Mouse (Mus musculus) kidney, adult 8-10 months (tissue): ENCODE results near the gene H1foo.
A peak's percentile ranks its signal among the peaks of the same experiment; 100 is the strongest.

ENCODE experiments used
- DNase-seq, 2 experiments: peaks; one replicate each; pipeline ENCODE4 v3.0.0; 2022

H1foo gene

DNA sequence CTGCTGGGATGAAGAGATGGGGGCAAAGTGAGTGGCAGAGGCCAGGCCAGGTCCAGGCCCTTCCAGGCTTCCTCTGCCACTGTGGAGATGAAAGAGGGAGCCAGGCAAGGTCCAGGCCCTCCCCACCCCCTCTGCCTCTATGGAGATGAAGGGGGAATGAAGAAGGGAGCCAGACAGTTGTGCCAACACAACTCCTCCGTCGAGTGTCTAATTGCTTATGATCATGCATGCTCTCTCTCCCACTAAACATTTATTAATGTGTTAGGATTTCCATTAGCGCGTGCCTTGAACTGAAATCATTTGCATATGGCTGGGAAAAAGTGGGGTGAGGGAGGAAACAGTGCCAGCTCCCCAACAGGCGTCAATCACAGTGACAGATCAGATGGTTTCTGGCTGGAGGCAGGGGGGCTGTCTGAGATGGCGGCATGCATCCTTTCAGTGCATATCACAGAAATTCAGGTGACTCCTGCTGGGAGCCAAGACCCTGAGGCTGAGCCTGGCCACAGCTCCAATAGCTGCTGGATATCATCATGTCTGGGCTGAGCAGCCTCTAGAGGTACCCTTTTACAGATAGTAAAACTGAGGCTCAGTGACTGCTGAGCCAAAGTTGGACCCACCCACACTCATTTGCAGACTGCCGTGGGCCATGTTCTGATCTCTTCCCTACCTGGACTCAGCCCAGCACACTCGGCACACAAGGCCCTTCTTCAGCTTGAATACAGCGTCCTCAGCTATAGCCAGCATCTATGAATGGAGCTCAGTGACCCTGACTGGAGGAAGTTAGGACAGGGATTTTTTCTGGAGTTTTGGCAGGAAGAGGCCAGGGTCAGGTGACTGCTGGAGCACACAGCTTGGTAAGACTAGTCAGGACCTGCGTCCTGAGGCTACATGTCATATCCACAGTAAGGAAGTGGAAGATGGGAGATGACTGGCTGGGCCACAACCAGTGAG lies 17.2 kb upstream of the H1foo start:
- peak in 1 of 2 experiments; percentile 19 for DNase-seq

DNA sequence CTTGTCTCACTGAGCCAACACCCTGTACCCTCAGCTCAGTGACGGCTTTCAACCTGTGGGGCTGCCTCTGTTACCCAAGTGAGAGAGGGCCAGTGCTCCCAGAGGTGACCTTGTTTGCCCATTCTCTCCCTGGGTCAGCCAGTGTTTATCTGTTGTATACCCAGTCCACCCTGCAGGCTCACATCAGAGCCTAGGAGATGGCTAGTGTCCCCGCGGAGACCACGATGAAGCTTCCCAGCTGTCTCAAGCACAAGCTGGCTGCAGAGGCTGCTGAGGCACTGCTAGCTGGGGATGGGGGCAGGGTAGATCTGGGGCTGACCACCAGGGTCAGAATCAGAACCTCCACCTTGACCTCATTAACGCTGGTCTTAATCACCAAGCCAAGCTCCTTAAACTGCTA lies 14.7 kb upstream of the H1foo start:
- no peak for DNase-seq

DNA sequence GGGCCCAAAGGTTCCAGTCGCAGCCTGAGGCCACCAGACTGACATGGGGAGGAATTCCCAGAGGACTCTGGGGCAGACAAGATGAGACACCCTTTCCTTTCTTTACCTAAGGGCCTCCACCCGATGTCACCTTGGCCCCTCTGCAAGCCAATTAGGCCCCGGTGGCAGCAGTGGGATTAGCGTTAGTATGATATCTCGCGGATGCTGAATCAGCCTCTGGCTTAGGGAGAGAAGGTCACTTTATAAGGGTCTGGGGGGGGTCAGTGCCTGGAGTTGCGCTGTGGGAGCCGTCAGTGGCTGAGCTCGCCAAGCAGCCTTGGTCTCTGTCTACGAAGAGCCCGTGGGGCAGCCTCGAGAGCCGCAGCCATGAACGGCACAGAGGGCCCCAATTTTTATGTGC lies 13.1 kb upstream of the H1foo start, which contains the start of gene Rho:
TSS of gene Rho (plus strand) at position 110 of the 400 bp plus-strand sequence.
- no peak for DNase-seq

DNA sequence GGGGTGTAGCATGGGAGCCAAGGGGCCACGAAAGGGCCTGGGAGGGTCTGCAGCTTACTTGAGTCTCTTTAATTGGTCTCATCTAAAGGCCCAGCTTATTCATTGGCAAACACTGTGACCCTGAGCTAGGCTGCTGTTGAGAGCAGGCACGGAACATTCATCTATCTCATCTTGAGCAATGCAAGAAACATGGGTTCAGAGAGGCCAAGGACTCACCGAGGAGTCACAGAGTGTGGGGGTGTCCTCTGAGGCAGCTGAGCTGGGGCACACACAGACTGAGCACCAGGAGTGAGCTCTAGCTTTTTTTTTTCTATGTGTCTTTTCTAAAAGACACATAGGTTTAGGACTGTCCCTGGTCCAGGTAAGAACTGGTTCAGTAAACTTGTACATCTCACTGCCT lies 12.3 kb upstream of the H1foo start:
- no peak for DNase-seq

- DNase-seq: no peak
Measured at GRCm38 (mm10) chr6:115935544-115935943, 9.2 kb upstream of the H1foo start.

GRCm38 (mm10) chr6:115938011-115938410 lies 6.7 kb upstream of the H1foo start:
- DNase-seq: no peak

DNA sequence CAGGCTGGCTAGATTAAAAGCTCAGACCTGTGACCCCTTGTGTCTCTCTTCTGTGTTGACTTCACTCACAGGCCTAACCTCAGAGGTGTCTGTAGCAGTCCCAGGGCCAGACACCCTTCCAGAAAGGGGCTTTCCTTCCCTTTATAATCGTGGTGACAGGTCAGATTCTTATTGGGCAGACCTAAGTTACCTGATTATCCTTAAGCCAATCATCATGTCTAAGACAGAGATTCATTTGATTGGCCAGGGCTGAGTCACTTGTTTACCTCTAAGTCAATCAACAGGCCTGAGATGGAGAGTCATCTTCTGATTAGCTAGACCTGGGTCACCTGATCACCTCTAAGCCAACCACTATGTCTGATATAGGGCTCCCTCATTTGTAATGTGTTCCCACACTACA lies 5.9 kb upstream of the H1foo start:
- no peak for DNase-seq

DNA sequence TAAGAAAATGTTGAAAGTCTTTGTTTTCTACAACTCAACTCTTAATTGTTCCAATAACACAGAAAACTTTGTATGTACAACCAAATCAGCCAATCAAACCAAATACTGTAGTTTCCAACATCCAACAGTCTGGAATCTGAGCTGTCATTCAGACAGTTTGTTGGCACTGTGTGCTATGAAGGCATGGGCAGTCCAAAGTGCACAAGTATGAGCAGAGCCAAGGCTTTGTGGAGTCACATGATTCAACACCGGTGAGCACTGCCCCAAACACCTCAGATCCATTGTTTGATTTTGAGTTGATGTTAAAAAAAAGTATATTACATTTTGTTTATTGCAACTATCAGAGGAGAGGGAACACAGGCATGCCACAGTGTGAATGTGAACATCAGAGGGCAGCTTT lies 4.1 kb upstream of the H1foo start:
- DNase-seq: peak; percentile 52

- DNase-seq: no peak
Measured at GRCm38 (mm10) chr6:115941128-115941527, 3.6 kb upstream of the H1foo start.

DNA sequence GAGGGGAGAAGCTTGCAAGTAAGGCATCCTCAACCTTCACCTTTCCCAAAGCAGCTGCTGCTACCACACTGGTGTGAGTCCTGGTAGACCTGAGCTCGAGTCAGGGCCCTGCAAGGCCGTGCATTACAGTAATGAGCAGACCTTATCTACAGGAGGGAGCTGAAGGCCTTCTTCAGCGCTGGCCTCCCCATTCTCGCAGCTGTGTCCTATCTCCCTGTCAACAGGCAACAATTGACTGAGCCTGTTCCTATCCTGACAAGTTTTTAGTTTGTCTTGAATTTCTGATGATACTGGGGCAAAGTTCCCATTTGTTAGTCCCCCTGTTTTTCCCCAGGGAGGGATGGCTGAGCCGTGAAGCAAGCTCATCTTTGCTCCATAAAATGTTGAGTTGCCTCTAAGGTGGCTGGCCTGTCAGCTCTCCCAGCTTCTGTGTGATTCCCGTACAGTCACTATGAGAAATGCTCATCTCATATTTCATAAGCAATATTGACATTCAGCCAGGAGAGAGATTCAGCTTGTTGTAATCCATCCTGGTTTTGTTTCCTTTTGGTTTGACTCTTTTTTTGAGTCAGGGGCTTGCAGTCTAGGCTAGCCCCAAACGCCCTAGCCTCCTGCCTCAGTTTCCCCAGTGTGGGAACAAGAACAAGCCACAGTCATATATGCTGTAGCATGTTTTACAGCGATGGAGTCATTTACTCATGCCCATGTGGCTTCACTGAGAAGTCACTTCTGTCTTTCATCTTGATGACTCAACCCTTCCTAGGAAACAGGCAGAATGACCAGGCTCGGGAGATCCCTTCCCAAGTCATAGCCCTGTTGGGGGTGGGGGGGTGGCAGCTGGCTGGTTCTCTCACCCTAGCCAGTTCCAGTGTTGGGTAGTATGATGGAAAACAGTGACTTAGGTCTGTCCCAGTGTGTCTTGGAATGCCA lies 975 bp upstream of the H1foo start:
- no peak for DNase-seq

DNA sequence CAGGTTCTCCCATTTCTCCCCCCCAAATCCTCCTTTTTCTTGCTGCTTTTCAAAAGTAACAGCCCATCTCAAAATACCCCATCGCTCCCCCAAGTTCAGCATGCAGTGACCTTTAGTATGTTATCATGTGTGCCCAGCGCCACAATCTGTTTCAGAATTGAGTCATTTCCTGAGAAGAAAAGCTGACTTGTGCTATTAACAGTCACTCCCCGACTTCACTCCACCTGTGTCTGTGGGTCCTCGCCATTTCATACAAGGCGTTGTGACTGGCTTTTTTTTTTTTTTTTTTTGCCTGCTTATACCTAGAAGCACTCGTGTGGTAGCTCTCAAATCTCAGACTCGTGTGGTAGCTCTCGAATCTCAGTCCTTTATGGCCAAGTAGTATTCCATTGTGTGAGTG lies 895 bp downstream of the H1foo start:
- DNase-seq: no peak

GRCm38 (mm10) chr6:115946389-115946788 lies 1.7 kb downstream of the H1foo start:
- no peak for DNase-seq

GRCm38 (mm10) chr6:115954506-115955074 lies 9.9 kb downstream of the H1foo start:
- no peak for DNase-seq

GRCm38 (mm10) chr6:115955169-115955568 lies 10.4 kb downstream of the H1foo start:
- DNase-seq: no peak

GRCm38 (mm10) chr6:115955664-115956063 lies 10.9 kb downstream of the H1foo start:
- no peak for DNase-seq

DNA sequence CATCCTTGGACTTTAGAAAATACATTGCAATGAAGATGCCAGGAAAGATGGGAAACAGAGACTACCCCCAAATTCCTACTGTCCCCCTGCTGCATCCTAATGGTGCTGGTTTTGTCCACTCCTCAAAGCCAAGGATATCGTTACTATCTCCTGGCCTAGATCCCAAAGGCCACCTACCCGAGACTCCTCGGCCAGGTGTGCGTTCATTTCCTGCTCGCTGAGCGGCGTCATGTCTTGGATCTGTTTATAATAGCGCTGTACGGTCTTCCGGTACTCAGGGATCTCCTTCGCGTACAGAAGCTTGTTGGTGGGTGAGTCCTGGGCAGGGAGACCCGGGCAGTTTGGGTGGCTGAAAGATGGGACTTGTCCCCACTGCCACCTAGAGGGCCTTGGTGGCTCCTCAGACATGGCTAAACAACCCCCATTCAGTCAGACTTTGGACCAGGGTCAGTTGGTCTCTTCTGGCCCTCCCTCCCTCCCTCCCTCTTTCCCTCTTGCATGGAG lies 11.7 kb downstream of the H1foo start:
- no peak for DNase-seq

DNA sequence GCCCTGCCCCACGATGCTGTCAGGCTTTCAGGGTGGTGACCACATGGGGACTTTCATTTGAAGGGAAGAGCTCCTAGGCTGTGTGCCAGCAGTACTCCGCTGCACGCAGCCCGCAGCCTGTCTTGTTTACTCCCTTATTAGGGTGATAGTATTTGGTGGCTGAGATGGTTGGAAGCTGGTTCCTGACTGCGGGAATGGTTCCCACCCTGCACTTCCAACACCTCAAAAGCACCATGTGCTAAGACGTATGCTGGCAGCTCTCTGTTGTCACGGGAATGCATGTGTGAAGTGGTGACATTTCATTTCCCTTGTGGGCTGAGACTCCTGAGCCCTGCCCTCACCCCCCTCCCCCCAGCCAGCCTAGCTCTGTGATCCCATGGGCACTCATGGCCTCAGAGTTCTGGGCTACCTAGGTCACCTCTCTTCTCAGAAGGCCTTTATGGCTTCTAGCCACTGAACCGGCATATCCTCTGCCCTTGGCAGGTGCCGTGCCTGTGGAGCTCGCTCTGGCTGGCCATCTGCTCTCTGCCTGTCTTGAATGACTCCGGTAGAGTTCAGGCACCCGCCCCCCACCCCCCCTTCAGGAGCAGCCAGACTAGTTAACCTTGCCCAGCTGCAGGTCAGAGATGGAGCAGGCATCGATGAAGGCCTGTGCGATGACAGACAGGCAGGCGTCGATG lies 12.3 kb downstream of the H1foo start:
- DNase-seq: peak; percentile 41 to 62

DNA sequence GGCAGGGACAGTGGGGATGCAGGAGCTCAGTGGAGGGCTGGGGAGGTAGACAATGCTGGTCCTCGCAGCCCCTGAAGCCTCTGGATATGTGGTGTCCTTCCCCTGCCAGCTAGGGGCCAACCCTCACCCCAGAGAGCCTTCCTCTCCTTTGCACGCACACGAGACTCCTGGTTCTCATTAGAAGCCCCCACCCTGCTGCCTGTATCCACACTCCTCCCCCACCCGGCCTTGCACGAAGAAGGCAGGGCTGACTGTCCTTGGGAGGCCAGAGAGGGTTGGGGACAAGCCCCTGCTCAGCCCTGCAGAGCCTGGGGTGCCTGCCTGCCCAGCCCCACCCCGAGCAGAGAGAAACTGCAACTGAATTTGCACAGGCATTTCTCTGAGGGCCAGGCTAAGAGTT lies 12.9 kb downstream of the H1foo start:
- DNase-seq: no peak

GRCm38 (mm10) chr6:115958445-115958844 lies 13.7 kb downstream of the H1foo start:
- DNase-seq: no peak

DNA sequence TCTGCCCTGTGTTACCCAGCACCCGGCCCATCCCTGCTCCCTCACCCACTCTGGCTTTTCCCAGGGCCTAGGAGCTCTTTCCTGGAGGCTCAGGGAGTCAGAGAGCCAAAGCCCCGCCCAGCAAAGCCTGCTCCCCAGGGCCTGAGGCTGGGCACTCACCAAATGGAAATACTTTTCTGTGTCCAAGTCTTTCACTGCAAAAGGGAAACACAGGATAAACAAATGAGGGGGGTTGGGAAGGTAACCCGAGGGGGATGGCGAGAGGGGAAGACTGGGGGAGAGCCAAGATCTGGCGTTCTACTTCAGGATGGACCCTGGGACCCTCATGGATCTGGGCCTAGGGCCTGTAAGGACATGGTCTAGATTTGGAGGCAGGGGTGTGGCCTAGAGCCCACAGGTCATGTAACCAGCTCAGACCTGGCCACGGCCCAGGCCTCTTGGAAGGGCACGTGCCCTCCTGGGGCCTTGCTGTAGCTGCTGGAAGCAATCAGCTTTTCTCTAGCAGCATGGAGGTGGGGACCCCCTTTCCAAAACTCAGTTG lies 14.5 kb downstream of the H1foo start:
- DNase-seq: peak; percentile 81 to 84

GRCm38 (mm10) chr6:115960322-115960721 lies 15.6 kb downstream of the H1foo start:
- DNase-seq: no peak

- no peak for DNase-seq
Measured at GRCm38 (mm10) chr6:115961743-115962142, 17.0 kb downstream of the H1foo start.
